Mouse (Mus musculus) liver, embryonic 13.5 days (tissue): ENCODE measurements around the gene Slc9a1. TPM values are rescaled to one million over a fixed set of nuclear protein-coding genes. Genes with fewer than 3 reads are reported as not detected.

Experiments
- ATAC-seq: fragments of 200-750 bp; cut with Nextera tagmentation; 2 replicates; pipeline ENCODE4 v1.8.0; 2017; ENCODE audit warnings: low read depth, mild to moderate bottlenecking, moderate number of reproducible peaks, moderate library complexity
- DNase-seq: peaks from one replicate; pipeline ENCODE4 v3.0.0; 2022
- H3K27ac ChIP-seq: fragments of 300-500 bp; sonication (generic); 2 replicates; pipeline ENCODE4 v1.5.1; 2015; ENCODE audit warnings: moderate library complexity, mild to moderate bottlenecking, inconsistent platforms
- H3K27me3 ChIP-seq: fragments of 300-500 bp; sonication (generic); 2 replicates; pipeline ENCODE4 v1.6.1; 2015; ENCODE audit warnings: mild to moderate bottlenecking, inconsistent platforms
- H3K36me3 ChIP-seq: fragments of 300-500 bp; sonication (generic); 2 replicates; pipeline ENCODE4 v1.6.1; 2015; ENCODE audit warnings: mild to moderate bottlenecking, inconsistent platforms
- H3K4me1 ChIP-seq: fragments of 300-500 bp; sonication (generic); replicated peaks from 2 replicates; pipeline ENCODE4 v1.6.1; 2015; ENCODE audit warnings: inconsistent platforms
- H3K4me2 ChIP-seq: fragments of 300-500 bp; sonication (generic); 2 replicates; pipeline ENCODE4 v1.6.1; 2015; ENCODE audit warnings: inconsistent platforms, mild to moderate bottlenecking, moderate library complexity
- H3K4me3 ChIP-seq: fragments of 300-500 bp; sonication (generic); replicated peaks from 2 replicates; pipeline ENCODE4 v1.5.1; 2015; ENCODE audit warnings: mild to moderate bottlenecking, inconsistent platforms
- H3K9ac ChIP-seq: fragments of 300-500 bp; sonication (generic); 2 replicates; pipeline ENCODE4 v1.6.1; 2015; ENCODE audit warnings: mild to moderate bottlenecking, inconsistent platforms
- H3K9me3 ChIP-seq: fragments of 300-500 bp; sonication (generic); replicated peaks from 2 replicates; pipeline ENCODE4 v1.6.1; 2016; ENCODE audit warnings: inconsistent platforms
- WGBS: fragments of 180-500 bp; shearing (Covaris S2); methylation state at CpG from one replicate; pipeline ENCODE4 v1.1.7; 2015; ENCODE audit not compliant: insufficient replicate concordance; 5-methylcytosine and 5-hydroxymethylcytosine counted together
- polyA plus RNA-seq: library from polyadenylated mRNA; unstranded; fragments of >200 nt; fragmentation: Nextera tagmentation; extraction: Ambion mirVana; gene quantifications from 2 replicates; pipeline ENCODE4 v1.2.1, GENCODE M21; 2015

The Slc9a1 gene
- polyA plus RNA-seq, 1 experiment from 2014 or later = 2.7 TPM

DNA sequence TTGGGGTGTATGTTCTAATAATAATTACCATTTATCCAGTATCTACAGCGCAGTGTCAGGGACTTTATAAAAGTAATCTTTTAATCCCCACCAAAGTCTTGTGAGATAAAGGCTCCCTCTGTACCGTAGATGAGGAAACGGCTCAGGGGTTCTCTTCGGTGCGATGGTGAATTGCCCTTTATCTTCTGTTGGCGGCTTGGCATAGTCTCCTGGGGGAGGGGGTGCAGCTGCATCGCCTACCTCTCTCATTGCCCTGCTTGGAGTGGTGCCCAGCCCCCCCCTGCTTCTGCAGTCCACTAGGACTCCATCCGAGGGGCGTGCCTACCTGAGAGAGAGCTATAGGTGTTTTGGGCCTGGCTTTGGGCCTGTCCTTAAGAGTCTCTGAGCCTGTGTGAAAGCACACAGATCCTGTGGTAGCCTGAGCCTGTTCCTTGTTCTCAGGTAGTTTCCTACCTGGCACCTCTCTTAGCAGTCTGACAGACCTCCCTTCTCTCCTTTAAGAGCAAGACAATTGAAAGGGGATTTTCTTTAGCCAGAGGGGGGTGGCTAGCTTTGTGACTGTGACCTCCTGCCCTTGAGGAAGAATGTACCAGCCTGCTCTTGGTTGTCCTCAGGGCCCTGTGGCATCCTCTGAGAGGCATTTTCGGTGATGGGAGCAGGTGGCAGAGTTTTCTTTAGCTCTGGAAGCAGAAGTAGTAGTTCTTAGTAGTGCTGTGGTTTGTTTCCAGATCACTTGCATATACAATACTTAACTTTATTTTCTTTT is 6.5 kb downstream of the Slc9a1 start:
- peak overlapping the region; percentile 35 for H3K4me2 ChIP-seq
- peak overlapping the region; percentile 64 for H3K27ac ChIP-seq
- ATAC-seq (peak; percentile 37), DNase-seq (peak; percentile 49)
- H3K36me3 ChIP-seq = peaks cover 9% of the 10 kb centered on the region; the same call in 1 of the 2 replicates
- WGBS = 27% methylated on average over 10 of the region's 10 CpGs
- no peaks in the 10 kb centered on the region for H3K9me3 ChIP-seq
- peak overlapping the region; percentile 45 for H3K9ac ChIP-seq
- H3K4me1 ChIP-seq = peaks cover 98% of the 10 kb centered on the region
- no peak overlapping the region for H3K4me3 ChIP-seq
- H3K27me3 ChIP-seq = no peaks in the 10 kb centered on the region

GRCm38 (mm10) chr4:133378236-133379045 is 8.9 kb downstream of the Slc9a1 start:
- Histone ChIP-seq H3K36me3 (peaks cover 26% of the 10 kb centered on the region), H3K27ac (peak overlapping the region; percentile 85), H3K9me3 (no peaks in the 10 kb centered on the region), H3K27me3 (no peaks in the 10 kb centered on the region), H3K4me2 (peak overlapping the region; percentile 58), H3K4me1 (peaks cover 78% of the 10 kb centered on the region), H3K9ac (peak overlapping the region; percentile 56), H3K4me3 (peak overlapping the region; percentile 10; the same call in 1 of the 2 replicates)
- peak; percentile 88 for ATAC-seq
- DNase-seq = peak; percentile 75
- WGBS = 11% methylated on average over 13 of the region's 13 CpGs

DNA sequence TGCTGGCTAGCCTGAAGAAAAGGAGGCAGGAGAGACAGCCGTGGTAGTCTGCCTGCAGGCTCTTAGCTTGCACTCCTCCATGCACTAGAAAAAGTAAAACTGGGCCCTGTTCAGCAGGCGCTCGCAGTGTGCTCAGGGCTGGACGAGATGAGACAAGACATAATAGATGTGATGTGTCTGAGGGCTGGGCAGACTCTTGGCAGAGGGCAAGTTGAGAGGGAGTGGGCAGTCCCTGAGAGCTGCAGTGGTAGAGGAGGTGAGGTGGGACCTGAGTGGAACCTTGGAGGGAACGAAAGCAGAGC is 9.5 kb downstream of the Slc9a1 start:
- Histone ChIP-seq H3K4me1 (peaks cover 73% of the 10 kb centered on the region), H3K27me3 (no peaks in the 10 kb centered on the region), H3K27ac (peak overlapping the region; percentile 85), H3K4me3 (no peak overlapping the region), H3K36me3 (peaks cover 26% of the 10 kb centered on the region), H3K4me2 (peak overlapping the region; percentile 58), H3K9me3 (no peaks in the 10 kb centered on the region), H3K9ac (peak overlapping the region; percentile 48)
- ATAC-seq (no peak), DNase-seq (no peak)
- 60% methylated on average over 5 of the region's 5 CpGs for WGBS

- Histone ChIP-seq H3K4me2 (peak overlapping the region; percentile 30), H3K4me3 (no peak overlapping the region), H3K27ac (peak overlapping the region; percentile 58; the same call in 1 of the 2 replicates), H3K4me1 (peaks cover 65% of the 10 kb centered on the region), H3K9me3 (no peaks in the 10 kb centered on the region), H3K27me3 (no peaks in the 10 kb centered on the region), H3K36me3 (peaks cover 30% of the 10 kb centered on the region), H3K9ac (peak overlapping the region; percentile 50)
- no peak for DNase-seq
- peak; percentile 29; the same call in 1 of the 2 replicates for ATAC-seq
- 46% methylated on average over 3 of the region's 3 CpGs for WGBS
These were observed 10.4 kb downstream of the Slc9a1 start for GRCm38 (mm10) chr4:133379861-133380260.

- Histone ChIP-seq H3K4me3 (no peak overlapping the region), H3K4me2 (no peak overlapping the region), H3K9me3 (no peaks in the 10 kb centered on the region), H3K27ac (peak overlapping the region; percentile 58), H3K36me3 (peaks cover 29% of the 10 kb centered on the region), H3K4me1 (peaks cover 58% of the 10 kb centered on the region), H3K9ac (peak overlapping the region; percentile 30; the same call in 1 of the 2 replicates), H3K27me3 (no peaks in the 10 kb centered on the region)
- ATAC-seq (no peak), DNase-seq (no peak)
- WGBS = 79% methylated on average over 6 of the region's 6 CpGs
These were observed 11.0 kb downstream of the Slc9a1 start for GRCm38 (mm10) chr4:133380532-133380931.

DNA sequence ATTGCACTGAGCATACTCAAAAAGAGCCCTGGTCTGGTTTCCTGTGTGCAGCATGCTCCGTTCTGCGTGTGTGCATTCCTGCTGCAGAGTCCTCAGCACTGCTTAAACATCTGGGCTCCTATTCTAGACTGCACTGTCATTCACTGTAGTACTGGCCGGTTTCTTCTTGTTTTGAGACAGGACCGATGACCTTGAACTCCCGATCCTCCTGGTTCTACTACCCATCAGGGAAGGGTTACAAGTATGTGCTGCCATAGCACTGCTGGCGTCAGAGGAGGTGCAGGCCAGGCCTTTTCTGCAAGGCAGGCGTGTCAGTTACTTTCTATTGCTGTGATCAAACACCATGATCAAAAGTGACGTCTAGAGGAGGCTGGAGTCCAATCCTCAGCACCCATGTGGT is 11.6 kb downstream of the Slc9a1 start:
- ATAC-seq (no peak), DNase-seq (no peak)
- Histone ChIP-seq H3K4me3 (no peak overlapping the region), H3K4me1 (peaks cover 52% of the 10 kb centered on the region), H3K27ac (peak overlapping the region; percentile 58; the same call in 1 of the 2 replicates), H3K4me2 (no peak overlapping the region), H3K36me3 (peaks cover 29% of the 10 kb centered on the region), H3K27me3 (no peaks in the 10 kb centered on the region), H3K9me3 (no peaks in the 10 kb centered on the region), H3K9ac (no peak overlapping the region)
- WGBS = 71% methylated on average over 8 of the region's 8 CpGs

GRCm38 (mm10) chr4:133386061-133386797 is 16.7 kb downstream of the Slc9a1 start:
- no peak overlapping the region for H3K4me3 ChIP-seq
- H3K4me1 ChIP-seq = peaks cover 34% of the 10 kb centered on the region
- H3K9ac ChIP-seq = no peak overlapping the region
- 0 out of 2 replicates have a peak overlapping the region, but pooled peaks have one; percentile 32 for H3K27ac ChIP-seq
- H3K27me3 ChIP-seq = no peaks in the 10 kb centered on the region
- no peaks in the 10 kb centered on the region for H3K9me3 ChIP-seq
- 85% methylated on average over 7 of the region's 7 CpGs for WGBS
- DNase-seq (no peak), ATAC-seq (no peak)
- H3K36me3 ChIP-seq = peaks cover 28% of the 10 kb centered on the region
- H3K4me2 ChIP-seq = no peak overlapping the region

DNA sequence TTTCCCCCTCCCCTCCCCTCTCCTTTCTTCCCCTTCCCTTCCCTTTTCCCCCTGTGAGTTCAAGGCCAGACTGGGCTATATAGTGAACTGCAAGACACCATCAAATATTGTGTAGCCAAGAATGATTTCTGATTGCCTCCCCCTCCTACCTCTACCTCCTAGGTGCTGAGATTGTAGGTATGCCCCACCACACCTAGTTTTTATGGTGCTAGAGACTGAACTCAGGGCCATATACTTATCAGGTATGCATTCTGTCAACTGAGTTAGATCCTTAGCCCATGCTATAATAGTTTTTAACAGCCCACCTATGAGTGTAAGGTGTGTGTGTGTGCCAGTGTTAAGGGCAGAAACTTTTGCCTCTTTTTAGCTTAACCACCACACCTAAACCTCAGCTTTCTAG is 17.5 kb downstream of the Slc9a1 start:
- Histone ChIP-seq H3K4me3 (no peak overlapping the region), H3K4me1 (peaks cover 40% of the 10 kb centered on the region), H3K9me3 (no peaks in the 10 kb centered on the region), H3K4me2 (no peak overlapping the region), H3K27me3 (no peaks in the 10 kb centered on the region), H3K27ac (no peak overlapping the region; the same call in 1 of the 2 replicates), H3K9ac (no peak overlapping the region), H3K36me3 (peaks cover 20% of the 10 kb centered on the region)
- no peak for DNase-seq
- no peak for ATAC-seq

- WGBS = 85% methylated on average over 16 of the region's 16 CpGs
- no peak for DNase-seq
- Histone ChIP-seq H3K9me3 (no peaks in the 10 kb centered on the region), H3K27me3 (no peaks in the 10 kb centered on the region), H3K4me2 (no peak overlapping the region; the same call in 1 of the 2 replicates), H3K27ac (peak overlapping the region; percentile 79), H3K9ac (0 out of 2 replicates have a peak overlapping the region, but pooled peaks have one; percentile 30), H3K36me3 (peaks cover 14% of the 10 kb centered on the region), H3K4me3 (no peak overlapping the region), H3K4me1 (peaks cover 53% of the 10 kb centered on the region)
- ATAC-seq = no peak
These were observed 19.5 kb downstream of the Slc9a1 start for GRCm38 (mm10) chr4:133388781-133389552.

GRCm38 (mm10) chr4:133390042-133390441 is 20.5 kb downstream of the Slc9a1 start:
- ATAC-seq (peak; percentile 94), DNase-seq (peak; percentile 83)
- peak overlapping the region; percentile 30 for H3K9ac ChIP-seq
- peak overlapping the region; percentile 79 for H3K27ac ChIP-seq
- peaks cover 6% of the 10 kb centered on the region for H3K36me3 ChIP-seq
- no peaks in the 10 kb centered on the region for H3K9me3 ChIP-seq
- no peak overlapping the region; the same call in 1 of the 2 replicates for H3K4me3 ChIP-seq
- WGBS = 22% methylated on average over 2 of the region's 2 CpGs
- peaks cover 64% of the 10 kb centered on the region for H3K4me1 ChIP-seq
- no peaks in the 10 kb centered on the region for H3K27me3 ChIP-seq
- H3K4me2 ChIP-seq = peak overlapping the region; percentile 55
